Mouse (Mus musculus) liver, embryonic 12.5 days (tissue): ENCODE measurements around the gene 4930513O06Rik. TPM values are rescaled to one million over a fixed set of nuclear protein-coding genes. Genes with fewer than 3 reads are reported as not detected.

Source experiments
- polyA plus RNA-seq: library from polyadenylated mRNA; unstranded; fragments of >200 nt; fragmentation: Nextera tagmentation; extraction: Ambion mirVana; gene quantifications from 2 replicates; pipeline ENCODE4 v1.2.1, GENCODE M21; 2016

Gene 4930513O06Rik
- polyA plus RNA-seq, 1 experiment from 2014 or later = not detected

Other genes starting within 250 kb of the 4930513O06Rik start
- gene Nrk, start 171.8 kb upstream of the 4930513O06Rik start, polyA plus RNA-seq = 9.5 and 10.8 TPM in 2 replicates
- 0.93 and 1.2 TPM in 2 replicates for gene Serpina7, start 1.0 kb upstream of the 4930513O06Rik start, polyA plus RNA-seq
- not detected in 2 replicates for gene 4933428M09Rik, start 93.0 kb downstream of the 4930513O06Rik start, polyA plus RNA-seq
- gene Mum1l1, start 123.8 kb downstream of the 4930513O06Rik start, polyA plus RNA-seq = 4.3 and 6.0 TPM in 2 replicates
- 0.54 and 0.62 TPM in 2 replicates for gene Trap1a, start 247.4 kb downstream of the 4930513O06Rik start, polyA plus RNA-seq